Mouse (Mus musculus): ENCODE results near the gene Gnl3. TPM values are rescaled to one million over a fixed set of nuclear protein-coding genes. Genes with fewer than 3 reads are reported as not detected.

The Gnl3 gene
- total RNA-seq, 2 experiments from 2014 or later = 41.8 to 53.9 TPM

Other genes starting within 250 kb of the Gnl3 start
- 10 to 100 TPM; 23.4 to 24.2 TPM for gene Tmem110, start 193.6 kb downstream of the Gnl3 start, total RNA-seq (2021)
- 1 to 10 TPM; 3.0 to 4.5 TPM for gene Mustn1, start 140.0 kb downstream of the Gnl3 start, total RNA-seq (2021)
- gene Itih4, start 132.7 kb downstream of the Gnl3 start, total RNA-seq (2021) = not detected
- gene Itih3, start 95.4 kb downstream of the Gnl3 start, total RNA-seq (2021) = 10 to 100 TPM; 19.5 to 24.1 TPM
- gene Itih1, start 75.9 kb downstream of the Gnl3 start, total RNA-seq (2021) = not detected
- gene Nek4, start 67.8 kb downstream of the Gnl3 start, total RNA-seq (2021) = 10 to 100 TPM; 17.0 to 19.8 TPM
- gene Glt8d1, start 17.8 kb downstream of the Gnl3 start, total RNA-seq (2021) = 10 to 100 TPM; 27.9 to 43.2 TPM
- 100 to 1,000 TPM; 151 to 164 TPM for gene Spcs1, start 17.5 kb downstream of the Gnl3 start, total RNA-seq (2021)
- gene Pbrm1, start within 50 bp of the Gnl3 start, total RNA-seq (2021) = 10 to 100 TPM; 50.1 to 57.6 TPM
- 10 to 100 TPM; 24.6 to 32.9 TPM for gene Smim4, start 109.8 kb upstream of the Gnl3 start, total RNA-seq (2021)
- gene Nt5dc2, start 111.9 kb upstream of the Gnl3 start, total RNA-seq (2021) = 1 to 10 TPM; 2.8 to 4.6 TPM
- 10 to 100 TPM; 22.5 to 23.5 TPM for gene Stab1, start 149.5 kb upstream of the Gnl3 start, total RNA-seq (2021)
- 100 to 1,000 TPM in 1 of 2 experiments, 10 to 100 TPM in 1; 41.9 to 150 TPM for gene Tnnc1, start 189.2 kb upstream of the Gnl3 start, total RNA-seq (2021)
- 100 to 1,000 TPM; 373 to 412 TPM for gene Nisch, start 197.8 kb upstream of the Gnl3 start, total RNA-seq (2021)
- 1 to 10 TPM; 4.4 to 5.8 TPM for gene Sema3g, start 198.7 kb upstream of the Gnl3 start, total RNA-seq (2021)
- 1 to 10 TPM; 4.4 to 4.6 TPM for gene Phf7, start 232.2 kb upstream of the Gnl3 start, total RNA-seq (2021)
- 100 to 1,000 TPM; 144 to 148 TPM for gene Bap1, start 232.3 kb upstream of the Gnl3 start, total RNA-seq (2021)